Mouse (Mus musculus): ENCODE measurements at regions not wholly inside any gene's neighbourhood (a gene's known extent, or its start where the extent isn't known, plus 50 kb on each side); places are given as distances from the start of the nearest gene placed in this dataset.
"Not testable (repeated sequence)": the region's sequence is repeated elsewhere in the genome, so short reads cannot be mapped to it uniquely, and the experiment has no call there.

GRCm38 (mm10) chr12:28922236-28922635 lies 170.6 kb downstream of the Eipr1 start:
- DNase-seq (ENCODE audit: low spot score), result no peak

GRCm38 (mm10) chr12:28925206-28925605 lies 173.6 kb downstream of the Eipr1 start:
- no peak for DNase-seq (ENCODE audit: low spot score)

- DNase-seq (ENCODE audit: low spot score), result no peak
Observed at GRCm38 (mm10) chr12:28939936-28940335, 188.3 kb downstream of the Eipr1 start.

GRCm38 (mm10) chr12:28948889-28949288 lies 197.3 kb downstream of the Eipr1 start:
- DNase-seq (ENCODE audit: low spot score), result no peak

- no peak for DNase-seq (ENCODE audit: low spot score)
Observed at GRCm38 (mm10) chr12:28949307-28949706, 197.7 kb downstream of the Eipr1 start.

GRCm38 (mm10) chr12:28957155-28957554 lies 205.6 kb downstream of the Eipr1 start:
- DNase-seq (ENCODE audit: low spot score), result no peak

- no peak for DNase-seq (ENCODE audit: low spot score)
Observed at GRCm38 (mm10) chr12:28958661-28959060, 207.1 kb downstream of the Eipr1 start.

GRCm38 (mm10) chr12:28969671-28970379 lies 218.2 kb downstream of the Eipr1 start:
- DNase-seq (ENCODE audit: low spot score), result peak; percentile 58

- DNase-seq (ENCODE audit: low spot score), result peak; percentile 73
Observed at GRCm38 (mm10) chr12:28974571-28975041, 223.0 kb downstream of the Eipr1 start.

GRCm38 (mm10) chr12:28975249-28975648 lies 223.6 kb downstream of the Eipr1 start:
- no peak for DNase-seq (ENCODE audit: low spot score)

- no peak for DNase-seq (ENCODE audit: low spot score)
Observed at GRCm38 (mm10) chr12:28979679-28980078, 228.1 kb downstream of the Eipr1 start.

GRCm38 (mm10) chr12:28986214-28986613 lies 234.6 kb downstream of the Eipr1 start:
- no peak for DNase-seq (ENCODE audit: low spot score)

GRCm38 (mm10) chr12:28997474-28998192 lies 246.0 kb downstream of the Eipr1 start:
- DNase-seq (ENCODE audit: low spot score), result no peak

- no peak for DNase-seq (ENCODE audit: low spot score)
Observed at GRCm38 (mm10) chr12:28999963-29000451, 248.4 kb downstream of the Eipr1 start.

GRCm38 (mm10) chr12:29004504-29004903 lies 252.9 kb downstream of the Eipr1 start:
- no peak for DNase-seq (ENCODE audit: low spot score)

GRCm38 (mm10) chr12:29014601-29015000 lies 263.0 kb downstream of the Eipr1 start:
- no peak for DNase-seq (ENCODE audit: low spot score)

GRCm38 (mm10) chr12:29015200-29015862 lies 263.7 kb downstream of the Eipr1 start:
- DNase-seq (ENCODE audit: low spot score), result peak; percentile 18

- no peak for DNase-seq (ENCODE audit: low spot score)
Observed at GRCm38 (mm10) chr12:29021152-29021551, 269.5 kb downstream of the Eipr1 start.

- DNase-seq (ENCODE audit: low spot score), result no peak
Observed at GRCm38 (mm10) chr12:29028171-29028570, 276.6 kb downstream of the Eipr1 start.

GRCm38 (mm10) chr12:29029461-29029860 lies 277.9 kb downstream of the Eipr1 start:
- DNase-seq (ENCODE audit: low spot score), result no peak

GRCm38 (mm10) chr12:29046009-29046408 lies 294.4 kb downstream of the Eipr1 start:
- no peak for DNase-seq (ENCODE audit: low spot score)

- DNase-seq (ENCODE audit: low spot score), result not testable (repeated sequence)
Observed at GRCm38 (mm10) chr12:29048596-29048995, 297.0 kb downstream of the Eipr1 start.

- DNase-seq (ENCODE audit: low spot score), result peak; percentile 11
Observed at GRCm38 (mm10) chr12:29049105-29049511, 297.5 kb downstream of the Eipr1 start.
